Mouse (Mus musculus): Measurements from ENCODE around the gene Meis2. TPM values are rescaled to one million over a fixed set of nuclear protein-coding genes. Genes with fewer than 3 reads are reported as not detected.

The Meis2 gene
- total RNA-seq, 1 experiment = 12.4 TPM

DNA sequence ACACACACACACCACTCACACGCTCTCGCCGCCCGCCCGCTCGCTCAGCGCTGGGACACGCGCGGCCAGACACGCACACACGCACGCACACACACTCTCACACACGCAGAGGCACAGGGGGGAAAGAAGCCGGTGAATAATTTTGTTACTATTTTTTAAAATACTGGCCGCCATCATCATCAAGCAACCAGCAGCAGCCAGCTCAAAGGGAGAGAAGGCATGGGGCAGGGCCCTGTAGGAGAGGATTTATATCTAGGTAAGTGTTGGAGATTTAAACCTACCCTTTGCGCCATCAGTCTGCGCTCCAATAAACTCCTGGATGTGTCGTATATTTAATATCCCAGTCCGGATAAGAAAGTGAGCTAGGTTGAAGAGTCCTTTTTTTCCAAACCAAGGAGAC is 1.1 kb downstream of the Meis2 start:
- H3K9me3 ChIP-seq (ENCODE audit: control insufficient read depth, insufficient read depth, low read depth, low read length) = no peaks in the 10 kb centered on the region
- peak overlapping the region; percentile 7 to 18; a peak in 2 of 4 replicates for H3K4me3 ChIP-seq (ENCODE audit: insufficient read depth in 1 of 2, low read depth in 1 of 2, low read length in 2 of 2, poor library complexity in 1 of 2, severe bottlenecking in 1 of 2)
- in situ Hi-C loops (cut with MboI; ENCODE audit: low sequenced_read_pairs in 2 of 2, unreplicated experiment in 2 of 2) = loop anchor here (5.0 to 25.0 kb wide), 4 partner anchors 207 to 490 kb away; partner anchors contain the start of gene BC052040 (in 1 of the 2)
- H3K27ac ChIP-seq (ENCODE audit: insufficient read depth, low read depth, low read length, poor library complexity, severe bottlenecking) = no peak overlapping the region
- H3K9ac ChIP-seq (ENCODE audit: insufficient read depth, low read depth, low read length, poor library complexity, severe bottlenecking) = no peak overlapping the region
- no peak for DNase-seq (ENCODE audit: low read depth, low spot score)
- no peaks in the 10 kb centered on the region for H3K36me3 ChIP-seq (ENCODE audit: control insufficient read depth, insufficient read depth, low read length, poor library complexity, severe bottlenecking)
- TF ChIP-seq HCFC1 (IDR thresholded peaks at IDR 0.05; ENCODE audit: borderline replicate concordance, insufficient read depth, low read length) (no peak), ZNF384 (IDR thresholded peaks at IDR 0.05; ENCODE audit: low read depth, low read length) (no peak), CHD2 (IDR thresholded peaks at IDR 0.05; ENCODE audit: low read depth, low read length) (no peak), MAFK (IDR thresholded peaks at IDR 0.05; ENCODE audit: insufficient read depth, low read depth, low read length) (no peak), ZC3H11A (IDR thresholded peaks at IDR 0.05; ENCODE audit: borderline replicate concordance, low read depth, low read length) (no peak)
- peaks cover 0 to 4% of the 10 kb centered on the region in 2 experiments; a peak in 1 of 4 replicates for H3K4me1 ChIP-seq (ENCODE audit: control insufficient read depth in 2 of 2, insufficient read depth in 2 of 2, low read length in 2 of 2, poor library complexity in 1 of 2)

DNA sequence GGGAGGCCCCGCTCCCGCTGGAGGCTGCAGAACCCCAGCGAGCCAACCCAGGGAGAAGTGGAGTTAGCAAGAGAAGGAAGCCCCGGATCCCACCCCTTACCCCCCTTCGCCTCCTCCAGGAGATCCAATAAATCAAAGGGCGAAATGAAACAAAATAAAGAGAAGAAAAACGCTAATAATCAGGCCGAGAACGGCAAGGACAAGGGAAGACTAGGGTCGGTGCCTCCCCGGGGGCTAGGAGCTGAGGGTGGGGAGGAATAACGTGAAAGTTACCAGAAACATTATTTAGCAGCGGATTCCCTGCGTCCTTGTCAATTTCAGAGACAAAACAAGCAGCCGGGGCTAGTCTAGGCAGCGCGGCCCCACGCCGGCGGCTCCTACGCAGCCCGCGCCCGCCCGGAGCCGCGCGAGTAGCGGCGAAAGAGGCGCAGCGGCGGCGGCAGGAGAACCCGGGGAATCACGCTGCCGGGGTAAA is 1.8 kb downstream of the Meis2 start:
- no peaks in the 10 kb centered on the region for H3K9me3 ChIP-seq (ENCODE audit: control insufficient read depth, insufficient read depth, low read depth, low read length)
- no peak for DNase-seq (ENCODE audit: low read depth, low spot score)
- H3K36me3 ChIP-seq (ENCODE audit: control insufficient read depth, insufficient read depth, low read length, poor library complexity, severe bottlenecking) = no peaks in the 10 kb centered on the region
- H3K4me1 ChIP-seq (ENCODE audit: control insufficient read depth in 2 of 2, insufficient read depth in 2 of 2, low read length in 2 of 2, poor library complexity in 1 of 2) = peaks cover 0 to 7% of the 10 kb centered on the region in 2 experiments; a peak in 2 of 4 replicates
- TF ChIP-seq CHD2 (IDR thresholded peaks at IDR 0.05; ENCODE audit: low read depth, low read length) (no peak), ZNF384 (IDR thresholded peaks at IDR 0.05; ENCODE audit: low read depth, low read length) (no peak), MAFK (IDR thresholded peaks at IDR 0.05; ENCODE audit: insufficient read depth, low read depth, low read length) (no peak), ZC3H11A (IDR thresholded peaks at IDR 0.05; ENCODE audit: borderline replicate concordance, low read depth, low read length) (no peak), HCFC1 (IDR thresholded peaks at IDR 0.05; ENCODE audit: borderline replicate concordance, insufficient read depth, low read length) (no peak)
- peak overlapping the region; percentile 43; the same call in 1 of the 2 replicates for H3K9ac ChIP-seq (ENCODE audit: insufficient read depth, low read depth, low read length, poor library complexity, severe bottlenecking)
- H3K27ac ChIP-seq (ENCODE audit: insufficient read depth, low read depth, low read length, poor library complexity, severe bottlenecking) = no peak overlapping the region
- H3K4me3 ChIP-seq (ENCODE audit: insufficient read depth in 1 of 2, low read depth in 1 of 2, low read length in 2 of 2, poor library complexity in 1 of 2, severe bottlenecking in 1 of 2) = peak overlapping the region; percentile 12 to 42; a peak in 2 of 4 replicates
- in situ Hi-C loops (cut with MboI; ENCODE audit: low sequenced_read_pairs in 2 of 2, unreplicated experiment in 2 of 2) = loop anchor here (5.0 to 25.0 kb wide), 4 partner anchors 207 to 491 kb away; partner anchors contain the start of gene BC052040 (in 1 of the 2)

DNA sequence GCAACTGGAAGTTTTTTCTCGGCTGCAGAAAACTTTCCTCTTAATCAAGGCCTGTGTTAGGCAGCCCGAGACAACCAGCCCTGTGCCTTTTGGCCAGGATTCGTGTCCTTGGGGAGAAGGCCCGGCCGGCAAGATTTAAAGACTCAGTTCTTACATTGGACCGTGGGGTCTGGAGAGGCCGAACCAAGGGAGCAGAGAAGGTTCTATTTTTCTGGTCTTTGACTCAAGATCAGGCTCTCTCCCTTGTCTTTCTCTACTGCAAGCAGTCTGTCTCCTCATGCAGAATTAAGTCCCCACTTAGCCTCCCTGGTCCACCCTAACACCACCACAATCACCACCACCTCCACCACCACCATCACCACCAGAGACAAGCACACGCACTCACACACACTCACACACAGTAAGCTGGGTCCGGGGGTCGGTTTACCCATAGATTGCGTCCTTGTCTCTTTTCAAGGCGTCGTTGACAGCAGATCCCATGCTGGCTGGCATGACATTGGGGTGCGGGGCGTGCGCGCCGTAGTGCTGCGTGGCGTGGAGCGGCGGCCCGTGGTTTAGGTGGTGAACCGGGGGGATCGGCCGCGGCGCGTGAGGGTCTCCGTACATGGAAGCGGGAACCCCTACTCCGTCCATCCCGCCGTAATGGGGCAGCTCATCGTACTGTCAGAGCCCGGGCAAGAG is 2.7 kb downstream of the Meis2 start:
- H3K9ac ChIP-seq (ENCODE audit: insufficient read depth, low read depth, low read length, poor library complexity, severe bottlenecking) = no peak overlapping the region
- H3K36me3 ChIP-seq (ENCODE audit: control insufficient read depth, insufficient read depth, low read length, poor library complexity, severe bottlenecking) = no peaks in the 10 kb centered on the region
- peak overlapping the region in 1 of 2 experiments; percentile 13; a peak in 1 of 4 replicates for H3K4me3 ChIP-seq (ENCODE audit: insufficient read depth in 1 of 2, low read depth in 1 of 2, low read length in 2 of 2, poor library complexity in 1 of 2, severe bottlenecking in 1 of 2)
- no peak for TF ChIP-seq MAFK (IDR thresholded peaks at IDR 0.05; ENCODE audit: insufficient read depth, low read depth, low read length)
- H3K9me3 ChIP-seq (ENCODE audit: control insufficient read depth, insufficient read depth, low read depth, low read length) = no peaks in the 10 kb centered on the region
- DNase-seq (ENCODE audit: low read depth, low spot score) = no peak
- H3K27ac ChIP-seq (ENCODE audit: insufficient read depth, low read depth, low read length, poor library complexity, severe bottlenecking) = no peak overlapping the region
- peaks cover 0 to 7% of the 10 kb centered on the region in 2 experiments; a peak in 2 of 4 replicates for H3K4me1 ChIP-seq (ENCODE audit: control insufficient read depth in 2 of 2, insufficient read depth in 2 of 2, low read length in 2 of 2, poor library complexity in 1 of 2)
- in situ Hi-C loops (cut with MboI; ENCODE audit: low sequenced_read_pairs in 2 of 2, unreplicated experiment in 2 of 2) = loop anchor here (5.0 to 25.0 kb wide), 4 partner anchors 206 to 492 kb away; partner anchors contain the start of gene BC052040 (in 1 of the 2)

DNA sequence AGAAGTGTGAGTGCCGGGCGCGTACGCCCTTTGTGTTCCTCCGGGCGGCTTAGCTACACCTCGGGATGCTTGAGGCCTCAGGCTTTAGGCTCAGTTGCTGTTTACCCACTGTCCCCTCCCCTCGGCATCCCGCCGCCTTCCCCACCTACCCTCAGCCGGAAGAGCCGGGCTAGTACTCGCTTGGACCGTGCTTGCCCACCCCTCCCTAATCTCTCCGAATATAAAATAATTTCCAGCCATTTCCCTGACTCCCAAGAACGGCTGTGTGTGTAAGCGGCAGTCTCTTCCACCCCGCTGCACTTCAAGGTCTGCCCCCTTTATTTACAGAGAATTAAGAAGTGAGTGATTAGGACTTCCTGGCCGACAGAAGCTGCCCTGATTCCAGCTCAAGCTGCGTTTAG is 3.4 kb downstream of the Meis2 start:
- Histone ChIP-seq H3K36me3 (ENCODE audit: control insufficient read depth, insufficient read depth, low read length, poor library complexity, severe bottlenecking) (no peaks in the 10 kb centered on the region), H3K4me3 (ENCODE audit: insufficient read depth in 1 of 2, low read depth in 1 of 2, low read length in 2 of 2, poor library complexity in 1 of 2, severe bottlenecking in 1 of 2) (no peak overlapping the region; a peak in 1 of 4 replicates), H3K9ac (ENCODE audit: insufficient read depth, low read depth, low read length, poor library complexity, severe bottlenecking) (no peak overlapping the region), H3K9me3 (ENCODE audit: control insufficient read depth, insufficient read depth, low read depth, low read length) (no peaks in the 10 kb centered on the region), H3K27ac (ENCODE audit: insufficient read depth, low read depth, low read length, poor library complexity, severe bottlenecking) (no peak overlapping the region), H3K4me1 (ENCODE audit: control insufficient read depth in 2 of 2, insufficient read depth in 2 of 2, low read length in 2 of 2, poor library complexity in 1 of 2) (peaks cover 0 to 7% of the 10 kb centered on the region in 2 experiments; a peak in 2 of 4 replicates)
- no peak for DNase-seq (ENCODE audit: low read depth, low spot score)
- no peak for TF ChIP-seq HCFC1 (IDR thresholded peaks at IDR 0.05; ENCODE audit: borderline replicate concordance, insufficient read depth, low read length)
- no peak for TF ChIP-seq MAFK (IDR thresholded peaks at IDR 0.05; ENCODE audit: insufficient read depth, low read depth, low read length)
- TF ChIP-seq CHD2 (IDR thresholded peaks at IDR 0.05; ENCODE audit: low read depth, low read length) = no peak
- no peak for TF ChIP-seq ZNF384 (IDR thresholded peaks at IDR 0.05; ENCODE audit: low read depth, low read length)
- no peak for TF ChIP-seq ZC3H11A (IDR thresholded peaks at IDR 0.05; ENCODE audit: borderline replicate concordance, low read depth, low read length)
- in situ Hi-C loops (cut with MboI; ENCODE audit: low sequenced_read_pairs in 2 of 2, unreplicated experiment in 2 of 2) = loop anchor here (5.0 to 25.0 kb wide), 4 partner anchors 205 to 493 kb away; partner anchors contain the start of gene BC052040 (in 1 of the 2)

All from ES-E14 (cell line).